Mouse (Mus musculus) kidney, postnatal 0 days (tissue): ENCODE data around the gene Nsun4. TPM values are rescaled to one million over a fixed set of nuclear protein-coding genes. Genes with fewer than 3 reads are reported as not detected.

ENCODE experiments used
- ATAC-seq: fragments of 200-750 bp; cut with Nextera tagmentation; replicated peaks from 2 replicates; pipeline ENCODE4 v1.8.0; 2017; ENCODE audit warnings: low read depth, moderate number of reproducible peaks, moderate TSS enrichment, moderate library complexity; ENCODE audit not compliant: low FRiP score
- DNase-seq: peaks from one replicate; pipeline ENCODE4 v3.0.0-alpha.2; 2016; ENCODE audit warnings: low spot score
- H3K27ac ChIP-seq: fragments of 300-500 bp; sonication (generic); 2 replicates; pipeline ENCODE4 v1.5.1; 2014; ENCODE audit warnings: mild to moderate bottlenecking
- H3K27me3 ChIP-seq: fragments of 300-500 bp; sonication (generic); 2 replicates; pipeline ENCODE4 v1.6.1; 2014; ENCODE audit warnings: low read length, mixed read lengths; ENCODE audit not compliant: insufficient read depth
- H3K36me3 ChIP-seq: fragments of 300-500 bp; sonication (generic); 2 replicates; pipeline ENCODE4 v1.6.1; 2014; ENCODE audit warnings: low read length, mixed read lengths; ENCODE audit not compliant: insufficient read depth
- H3K4me1 ChIP-seq: fragments of 300-500 bp; sonication (generic); replicated peaks from 2 replicates; pipeline ENCODE4 v1.6.1; 2014; ENCODE audit warnings: antibody characterized with exemption, low read length, mixed read lengths; ENCODE audit not compliant: insufficient read depth
- H3K4me2 ChIP-seq: fragments of 300-500 bp; sonication (generic); 2 replicates; pipeline ENCODE4 v1.6.1; 2014; ENCODE audit warnings: mild to moderate bottlenecking, low read length, moderate library complexity, mixed read lengths
- H3K4me3 ChIP-seq: fragments of 300-500 bp; sonication (generic); replicated peaks from 2 replicates; pipeline ENCODE4 v1.5.1; 2014; ENCODE audit warnings: low read depth, low read length
- H3K9ac ChIP-seq: fragments of 300-500 bp; sonication (generic); 2 replicates; pipeline ENCODE4 v1.6.1; 2014; ENCODE audit warnings: low read depth, low read length
- H3K9me3 ChIP-seq: fragments of 300-500 bp; sonication (generic); replicated peaks from 2 replicates; pipeline ENCODE4 v1.6.1; 2016; ENCODE audit warnings: low read length, inconsistent platforms, mixed read lengths
- CTCF ChIP-seq: IDR thresholded peaks from 2 replicates; pipeline ENCODE4 v1.5.1; 2016; ENCODE audit warnings: antibody characterized with exemption, low read depth, mild to moderate bottlenecking, moderate library complexity
- WGBS: fragments of 180-500 bp; shearing (Covaris S2); extraction: QIAGEN DNeasy Blood & Tissue Kit; methylation state at CpG from one replicate; pipeline ENCODE4 v1.1.7; 2014; 5-methylcytosine and 5-hydroxymethylcytosine counted together
- polyA plus RNA-seq: library from polyadenylated mRNA; unstranded; fragments of >200 nt; fragmentation: Nextera tagmentation; extraction: Ambion mirVana; gene quantifications from 2 replicates; pipeline ENCODE4 v1.2.1, GENCODE M21; 2015

Nsun4 gene
- polyA plus RNA-seq, 1 experiment from 2014 or later = 18.7 TPM

- Histone ChIP-seq H3K4me3 (no peak overlapping the region), H3K4me2 (no peak overlapping the region), H3K9me3 (no peaks in the 10 kb centered on the region), H3K4me1 (peaks cover 6% of the 10 kb centered on the region; the same call in 1 of the 2 replicates), H3K36me3 (peaks cover 37% of the 10 kb centered on the region), H3K9ac (no peak overlapping the region), H3K27me3 (no peaks in the 10 kb centered on the region), H3K27ac (no peak overlapping the region)
- no peak for DNase-seq
- 64% methylated on average over 6 of the region's 6 CpGs for WGBS
- TF ChIP-seq CTCF = no peak
- no peak for ATAC-seq
Observed at GRCm38 (mm10) chr4:116070116-116070515, 16.4 kb upstream of the Nsun4 start.

- DNase-seq = no peak
- Histone ChIP-seq H3K4me2 (no peak overlapping the region), H3K27ac (no peak overlapping the region), H3K4me1 (no peaks in the 10 kb centered on the region), H3K9ac (no peak overlapping the region), H3K9me3 (no peaks in the 10 kb centered on the region), H3K4me3 (no peak overlapping the region), H3K27me3 (no peaks in the 10 kb centered on the region), H3K36me3 (peaks cover 23% of the 10 kb centered on the region; the same call in 1 of the 2 replicates)
- TF ChIP-seq CTCF = no peak
- WGBS = 79% methylated on average over 1 of the region's 1 CpGs
- ATAC-seq = no peak
Observed at GRCm38 (mm10) chr4:116063855-116064254, 10.2 kb upstream of the Nsun4 start.

GRCm38 (mm10) chr4:116059012-116059726 is 5.5 kb upstream of the Nsun4 start:
- ATAC-seq (no peak), DNase-seq (no peak)
- Histone ChIP-seq H3K36me3 (no peaks in the 10 kb centered on the region), H3K27me3 (no peaks in the 10 kb centered on the region), H3K4me3 (no peak overlapping the region), H3K4me1 (no peaks in the 10 kb centered on the region), H3K27ac (no peak overlapping the region), H3K4me2 (no peak overlapping the region), H3K9ac (no peak overlapping the region), H3K9me3 (no peaks in the 10 kb centered on the region)
- 73% methylated on average over 5 of the region's 5 CpGs for WGBS
- TF ChIP-seq CTCF = no peak

GRCm38 (mm10) chr4:116057559-116057958 is 3.9 kb upstream of the Nsun4 start:
- Histone ChIP-seq H3K9ac (no peak overlapping the region), H3K9me3 (no peaks in the 10 kb centered on the region), H3K36me3 (no peaks in the 10 kb centered on the region), H3K4me1 (peaks cover under 1% of the 10 kb centered on the region; the same call in 1 of the 2 replicates), H3K27me3 (no peaks in the 10 kb centered on the region), H3K4me3 (no peak overlapping the region), H3K27ac (no peak overlapping the region), H3K4me2 (no peak overlapping the region)
- TF ChIP-seq CTCF = peak; percentile 23
- no peak for DNase-seq
- no peak for ATAC-seq
- WGBS = 0% methylated on average over 1 of the region's 1 CpGs

GRCm38 (mm10) chr4:116052526-116053293 is 966 bp downstream of the Nsun4 start:
- H3K4me1 ChIP-seq = peaks cover 5% of the 10 kb centered on the region; the same call in 1 of the 2 replicates
- DNase-seq = peak; percentile 86
- peak; percentile 76 for ATAC-seq
- H3K36me3 ChIP-seq = 0 out of 2 replicates have a peak, but pooled peaks cover 2% of the 10 kb centered on the region
- H3K9me3 ChIP-seq = no peaks in the 10 kb centered on the region
- H3K27ac ChIP-seq = peak overlapping the region; percentile 92
- WGBS = 2% methylated on average over 21 of the region's 22 CpGs
- peak overlapping the region; percentile 66 for H3K9ac ChIP-seq
- H3K27me3 ChIP-seq = no peaks in the 10 kb centered on the region
- peak overlapping the region; percentile 88 for H3K4me2 ChIP-seq
- TF ChIP-seq CTCF = peak; percentile 53; the same call in 1 of the 2 replicates
- H3K4me3 ChIP-seq = peak overlapping the region; percentile 58

GRCm38 (mm10) chr4:116049211-116049610 is 4.5 kb downstream of the Nsun4 start:
- H3K4me1 ChIP-seq = peaks cover 5% of the 10 kb centered on the region; the same call in 1 of the 2 replicates
- H3K27ac ChIP-seq = no peak overlapping the region
- no peak for ATAC-seq
- no peak for TF ChIP-seq CTCF
- DNase-seq = no peak
- no peak overlapping the region for H3K9ac ChIP-seq
- no peaks in the 10 kb centered on the region for H3K9me3 ChIP-seq
- no peak overlapping the region for H3K4me2 ChIP-seq
- H3K36me3 ChIP-seq = 0 out of 2 replicates have a peak, but pooled peaks cover 2% of the 10 kb centered on the region
- no peaks in the 10 kb centered on the region for H3K27me3 ChIP-seq
- WGBS = 83% methylated on average over 3 of the region's 3 CpGs
- H3K4me3 ChIP-seq = no peak overlapping the region
